Mouse (Mus musculus): ENCODE measurements around the gene Klhdc9. TPM values are rescaled to one million over a fixed set of nuclear protein-coding genes. Genes with fewer than 3 reads are reported as not detected.
A peak's percentile ranks its signal among the peaks of the same experiment; 100 is the strongest.

The Klhdc9 gene
- total RNA-seq (2021) = 3.1 and 5.1 TPM in 2 replicates
- long read RNA-seq, experiment 1, transcript Klhdc9-201 (4 exons, 1,558 nt) = major isoform, 11 of 13 reads
- long read RNA-seq, experiment 1, partial matches to known transcripts = 2 of 13 reads
- long read RNA-seq, experiment 1, other reads (novel, unspliced or antisense) = 0 of 13 reads
- long read RNA-seq, experiment 2, transcript Klhdc9-201 (4 exons, 1,558 nt) = major isoform, 5 of 5 reads
- long read RNA-seq, experiment 2, partial matches to known transcripts = 0 of 5 reads
- long read RNA-seq, experiment 2, other reads (novel, unspliced or antisense) = 0 of 5 reads

DNA sequence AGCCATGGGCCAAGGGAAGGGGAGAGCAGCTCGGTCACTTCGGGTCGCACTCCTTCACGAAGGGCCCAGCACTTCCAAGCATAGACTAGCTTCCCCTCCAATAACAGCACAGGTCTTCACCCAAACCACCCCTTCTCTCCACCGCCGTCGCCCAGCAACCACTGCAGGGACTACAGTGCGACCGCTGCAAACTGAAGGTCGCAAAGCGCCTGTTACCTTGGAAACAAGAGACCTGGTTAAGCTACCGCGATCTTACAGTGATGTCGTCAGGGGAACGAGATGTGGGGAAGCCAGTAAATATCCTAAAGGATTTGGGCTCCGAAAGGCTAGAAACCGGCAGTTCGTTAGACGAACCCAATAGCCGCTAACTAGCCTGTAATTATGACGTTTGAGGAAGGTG is at the start of gene Klhdc9:
Gene Klhdc9 (minus strand): TSS at position 143 of the 400 bp plus-strand sequence.
- DNase-seq = peak; percentile 97

DNA sequence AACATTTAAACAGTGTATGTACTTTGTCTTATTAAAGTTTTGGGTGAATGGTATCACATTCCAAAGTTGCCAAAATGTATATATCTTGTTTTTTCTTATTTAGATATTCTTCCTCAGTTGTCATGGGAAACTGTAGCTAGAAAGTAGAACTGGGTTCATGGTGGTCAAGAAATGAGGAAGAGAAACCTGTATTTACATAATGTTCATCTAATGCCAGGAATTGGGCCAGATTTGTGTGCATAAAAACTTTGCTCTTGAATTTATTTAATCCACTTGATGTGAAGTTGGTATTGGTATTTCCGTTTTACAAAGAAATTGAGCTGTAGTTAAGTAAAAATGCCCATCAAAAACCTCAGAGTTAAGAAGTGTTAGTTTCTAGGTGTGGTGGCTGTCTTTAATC is 49.6 kb upstream of the Klhdc9 start:
- DNase-seq = no peak

DNA sequence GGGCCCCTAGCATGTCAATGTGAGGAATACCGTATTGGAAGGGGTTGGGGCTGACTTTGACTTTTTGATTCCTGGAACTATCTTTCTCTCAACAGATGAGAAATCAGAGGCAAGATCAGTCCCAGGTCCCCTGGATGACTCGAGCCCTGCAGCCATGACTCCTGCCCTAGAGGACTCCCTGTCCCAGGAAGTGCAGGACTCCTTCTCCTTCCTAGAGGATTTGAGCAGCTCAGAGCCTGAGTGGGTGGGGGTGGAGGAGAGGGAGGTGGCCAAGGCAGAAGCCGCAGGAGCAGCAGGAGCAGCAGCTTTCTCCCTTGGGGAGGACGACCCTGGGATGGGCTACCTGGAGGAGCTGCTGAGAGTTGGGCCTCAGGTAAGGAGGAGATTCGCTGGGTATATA is 46.7 kb upstream of the Klhdc9 start:
- DNase-seq = no peak

DNA sequence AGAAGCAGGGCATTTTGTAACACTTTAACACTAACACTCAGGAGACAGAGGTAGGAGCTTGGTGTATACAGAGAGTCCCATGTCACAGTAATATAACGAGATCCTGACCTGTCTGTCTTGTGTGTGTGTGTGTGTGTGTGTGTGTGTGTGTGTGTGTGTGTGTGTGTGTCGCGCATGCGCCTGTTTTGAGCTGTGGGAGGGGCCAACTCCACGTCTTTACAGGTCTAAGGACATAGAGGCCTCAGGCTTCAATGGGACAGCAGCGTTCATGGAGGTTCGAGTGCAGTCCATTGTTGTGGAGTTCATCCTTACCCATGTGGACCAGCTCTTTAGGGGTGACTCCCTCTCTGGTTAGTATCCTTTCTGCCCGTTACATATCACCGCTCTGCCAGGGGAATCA is 42.4 kb upstream of the Klhdc9 start:
- no peak for DNase-seq

DNA sequence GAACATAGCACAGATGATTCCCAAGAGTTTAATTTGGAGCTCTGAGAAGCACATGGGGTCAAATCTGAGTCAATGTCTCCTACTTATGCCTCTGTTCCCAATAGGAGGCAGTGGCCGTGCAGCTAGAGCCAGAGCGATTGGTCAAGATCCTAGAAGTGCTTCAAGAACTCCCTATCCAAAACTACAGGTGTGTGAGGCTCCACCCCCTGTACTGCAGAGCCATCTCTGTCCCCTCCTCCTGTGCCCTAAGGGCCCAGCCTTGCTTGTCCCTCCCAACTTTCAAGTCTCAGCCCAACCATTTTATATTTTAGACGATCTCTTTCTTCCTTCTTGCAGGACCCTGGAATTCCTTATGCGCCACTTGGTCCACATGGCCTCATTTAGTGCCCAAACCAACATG is 41.2 kb upstream of the Klhdc9 start:
- no peak for DNase-seq

DNA sequence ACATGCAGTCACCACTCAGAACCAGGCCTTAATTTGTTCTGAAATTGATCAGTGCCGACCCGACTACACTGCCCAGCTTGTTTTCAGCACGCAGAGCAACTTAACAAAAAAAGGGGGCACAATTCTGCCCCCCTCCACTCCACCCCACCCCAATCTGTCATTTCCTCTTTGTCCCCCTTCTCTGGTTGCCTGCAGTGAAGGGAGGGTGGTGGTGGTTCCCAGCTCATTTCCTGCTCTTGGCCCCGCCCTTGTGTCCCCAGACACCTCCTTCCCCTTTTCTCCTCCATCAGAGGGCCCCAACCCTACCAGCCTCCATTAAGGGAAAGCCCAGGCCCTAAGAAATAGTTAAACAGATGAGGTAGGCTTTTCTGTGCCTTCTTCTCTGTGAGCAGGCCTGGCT is 29.5 kb upstream of the Klhdc9 start:
- DNase-seq = peak; percentile 33

DNA sequence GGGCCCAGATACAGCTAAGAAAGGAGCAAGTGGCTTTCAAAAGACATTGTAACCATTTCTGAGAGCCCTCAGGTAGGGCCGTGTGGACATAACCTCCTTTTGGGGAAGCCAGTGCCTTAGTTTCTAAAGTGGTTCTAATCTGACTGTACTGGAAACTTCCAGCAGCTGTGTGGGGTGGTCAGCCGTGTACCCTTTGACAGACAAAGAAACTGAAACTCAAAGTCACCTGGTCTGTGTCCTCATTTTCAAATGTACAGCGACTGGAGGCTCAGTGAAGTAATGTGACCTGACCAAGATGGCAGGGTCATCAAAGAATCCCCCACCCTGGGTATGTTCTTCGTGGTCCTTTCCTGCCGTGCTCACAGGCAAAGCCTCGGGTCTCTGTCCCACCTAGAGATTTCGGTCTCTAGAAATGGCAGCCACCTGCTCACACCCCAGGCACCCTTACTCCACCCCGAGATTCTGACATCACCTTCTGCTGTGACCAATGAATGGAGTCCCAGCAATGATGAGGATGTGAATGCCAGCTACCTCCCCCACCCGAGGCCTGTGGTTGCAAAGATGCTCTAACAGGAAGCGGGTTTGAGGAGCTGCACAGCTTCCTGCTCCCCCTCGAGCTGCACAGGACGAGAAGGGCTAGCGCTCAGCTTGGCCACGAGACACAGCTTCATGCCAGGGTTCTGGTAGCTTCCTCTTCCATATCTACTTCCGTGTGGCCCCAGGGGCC is 27.9 kb upstream of the Klhdc9 start, which contains the start of gene Arhgap30:
Gene Arhgap30 (plus strand): TSS at position 579 of the 727 bp plus-strand sequence.
- DNase-seq = peak; percentile 53

DNA sequence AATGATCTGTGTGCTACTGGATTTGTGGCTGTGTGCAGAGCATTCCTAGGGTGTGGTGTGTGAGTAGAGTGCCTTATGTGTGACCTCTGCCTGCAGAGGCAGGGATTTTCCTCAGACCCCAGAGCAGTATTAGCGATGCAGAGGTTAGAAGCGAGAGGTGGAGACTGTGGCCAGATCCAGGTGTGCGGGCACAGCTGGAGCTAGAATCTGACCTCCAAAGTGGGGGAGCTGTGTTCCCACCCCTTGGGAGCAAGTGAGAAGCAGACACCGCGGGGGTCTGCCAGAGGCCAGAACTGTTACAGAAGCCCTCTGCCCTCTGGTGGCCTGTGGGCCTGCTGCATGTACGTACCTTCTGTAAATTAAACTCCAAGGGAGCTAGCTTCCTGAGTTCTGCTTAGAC is 26.5 kb upstream of the Klhdc9 start:
- no peak for DNase-seq

DNA sequence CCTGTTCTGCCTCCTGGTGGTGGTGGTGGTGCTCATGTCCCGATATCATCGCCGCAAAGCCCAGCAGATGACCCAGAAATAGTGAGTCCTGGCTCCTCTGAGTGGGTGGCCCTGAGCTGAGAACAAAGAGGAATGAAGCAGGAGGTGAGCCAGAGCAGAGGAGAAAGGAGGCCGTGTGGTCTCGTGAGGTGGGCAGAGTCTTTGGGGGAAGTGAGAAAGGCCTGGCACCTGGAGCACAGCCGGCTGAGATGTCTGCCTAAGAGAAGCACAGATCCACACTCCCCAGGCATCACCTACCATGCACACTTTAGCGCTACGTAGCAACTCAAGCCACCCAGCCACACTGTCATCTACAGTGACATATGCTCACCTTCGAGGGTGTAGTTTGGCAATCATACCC is 24.6 kb upstream of the Klhdc9 start:
- DNase-seq = no peak

DNA sequence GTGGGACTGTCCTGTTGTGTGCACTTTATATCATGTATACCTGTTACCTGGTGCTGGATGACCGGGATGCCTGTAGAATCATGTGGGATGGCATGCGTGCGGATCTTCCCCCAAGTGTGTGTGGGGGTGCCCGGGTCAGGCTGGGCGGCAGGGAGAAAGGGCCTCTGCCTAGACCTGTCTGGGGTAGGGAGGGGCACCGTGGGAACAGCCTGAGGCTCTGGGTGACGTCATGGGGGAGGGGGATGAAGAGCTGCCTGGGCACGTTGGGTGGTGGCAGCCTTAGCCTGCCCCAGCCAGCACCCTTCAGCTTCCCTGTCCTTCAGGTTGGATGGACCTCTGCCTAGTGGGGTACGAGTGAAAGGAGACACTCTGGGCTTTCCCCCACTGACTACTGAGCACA is 23.8 kb upstream of the Klhdc9 start:
- no peak for DNase-seq

DNA sequence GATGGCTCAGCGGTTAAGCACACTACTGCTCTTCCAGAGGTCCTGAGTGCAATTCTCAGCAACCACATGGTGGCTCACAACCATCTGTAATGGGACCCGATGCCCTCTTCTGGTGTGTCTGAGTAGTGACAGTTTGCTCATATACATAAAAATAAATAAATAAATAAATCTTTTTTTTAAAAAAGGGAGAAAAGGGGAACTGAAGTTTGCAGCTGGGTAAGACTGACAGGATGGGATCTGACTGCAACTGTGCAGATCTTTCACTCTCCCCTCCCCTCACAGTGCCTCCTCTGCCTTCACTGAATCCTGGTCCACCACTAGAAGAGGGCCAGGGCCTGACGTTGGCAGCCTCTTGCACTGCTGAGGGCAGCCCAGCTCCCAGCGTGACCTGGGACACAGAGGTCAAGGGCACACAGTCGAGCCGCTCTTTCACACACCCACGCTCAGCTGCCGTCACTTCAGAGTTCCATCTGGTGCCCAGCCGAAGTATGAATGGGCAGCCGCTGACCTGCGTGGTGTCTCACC is 21.6 kb upstream of the Klhdc9 start:
- DNase-seq = no peak

DNA sequence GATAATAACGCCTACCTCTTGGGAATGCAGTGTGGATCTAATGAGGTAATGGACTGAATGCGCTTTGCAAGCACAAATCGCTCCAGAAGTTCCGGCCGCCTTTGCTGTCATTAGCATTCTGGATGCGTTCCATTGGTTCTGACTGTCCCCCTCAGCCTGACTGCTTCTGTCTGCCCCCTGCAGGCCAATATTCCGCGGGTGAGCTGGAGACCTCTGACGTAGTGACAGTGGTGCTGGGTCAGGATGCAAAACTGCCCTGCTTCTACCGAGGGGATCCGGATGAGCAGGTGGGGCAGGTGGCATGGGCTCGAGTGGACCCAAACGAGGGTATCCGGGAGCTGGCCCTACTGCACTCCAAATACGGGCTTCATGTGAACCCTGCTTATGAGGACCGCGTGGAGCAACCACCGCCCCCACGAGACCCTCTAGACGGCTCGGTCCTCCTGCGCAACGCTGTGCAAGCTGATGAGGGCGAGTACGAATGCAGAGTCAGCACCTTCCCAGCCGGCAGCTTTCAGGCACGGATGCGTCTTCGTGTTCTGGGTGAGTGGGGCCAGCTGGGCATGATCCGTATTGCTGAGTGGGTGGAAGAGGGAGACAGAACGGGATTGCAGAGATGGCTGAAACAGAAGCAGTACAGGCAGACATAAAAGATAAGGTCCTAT is 19.5 kb upstream of the Klhdc9 start:
- DNase-seq = peak; percentile 90

DNA sequence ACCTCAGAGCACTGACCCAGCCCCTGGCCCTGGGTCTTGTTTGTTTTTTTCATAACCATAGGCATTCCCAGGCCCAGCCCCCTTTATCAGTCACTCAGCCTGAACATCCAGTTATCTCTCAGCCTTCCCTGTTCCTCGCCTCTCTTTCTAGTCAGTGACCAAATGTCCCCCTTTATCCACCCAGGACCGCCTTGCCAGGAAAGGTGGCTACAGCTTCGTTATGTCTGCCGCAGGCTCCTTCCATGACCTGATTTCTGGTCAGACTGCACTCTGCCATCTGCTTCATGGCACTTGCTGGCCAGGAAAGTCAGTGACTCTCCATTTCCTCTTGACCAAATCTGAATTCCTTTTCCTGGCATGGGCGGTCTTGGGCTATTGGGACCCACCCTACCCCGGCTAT is 17.7 kb upstream of the Klhdc9 start:
- no peak for DNase-seq

DNA sequence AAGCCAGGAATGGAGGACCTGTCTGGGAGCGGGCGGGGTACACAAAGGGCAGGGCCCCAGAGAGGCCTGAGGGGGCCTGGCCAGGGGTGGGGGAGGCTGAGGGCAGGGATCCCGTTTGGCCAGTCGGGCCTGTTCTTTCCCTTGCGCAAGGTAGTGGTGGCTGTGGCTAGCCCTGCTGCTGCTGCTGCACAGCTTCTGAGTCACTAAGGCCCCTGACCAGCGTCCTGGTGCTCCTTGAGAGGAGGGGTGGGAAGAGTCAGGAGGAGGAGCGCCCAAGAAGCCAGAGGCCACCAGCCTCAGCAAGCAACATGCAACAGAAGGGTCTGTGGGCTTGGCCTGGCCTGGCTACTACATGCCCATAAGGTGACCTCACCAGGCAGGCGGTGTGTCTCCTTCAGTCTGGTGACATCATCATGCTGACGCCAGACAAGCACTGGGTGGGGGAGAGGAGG is 15.1 kb upstream of the Klhdc9 start:
- peak; percentile 12 for DNase-seq

DNA sequence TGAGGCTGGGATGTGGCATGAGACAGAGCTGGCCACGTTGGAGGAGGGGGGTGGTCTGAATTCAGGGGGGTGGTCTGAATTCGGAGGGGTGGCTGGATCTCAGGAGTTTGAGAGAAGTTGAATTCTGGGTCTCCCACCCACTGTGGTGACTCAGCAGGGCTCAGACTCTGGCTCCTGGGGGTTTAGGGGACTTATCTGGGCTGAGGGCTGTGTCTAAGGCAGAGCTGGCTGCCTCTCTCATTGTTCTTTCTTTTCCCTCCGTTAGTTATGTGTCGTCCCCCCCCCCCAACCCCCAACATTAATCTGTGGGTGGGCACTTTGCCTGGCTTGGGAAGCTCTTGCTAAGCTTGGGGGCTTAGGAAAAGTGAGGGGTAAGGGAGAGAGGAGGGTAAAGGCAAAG is 13.3 kb upstream of the Klhdc9 start:
- DNase-seq = no peak

DNA sequence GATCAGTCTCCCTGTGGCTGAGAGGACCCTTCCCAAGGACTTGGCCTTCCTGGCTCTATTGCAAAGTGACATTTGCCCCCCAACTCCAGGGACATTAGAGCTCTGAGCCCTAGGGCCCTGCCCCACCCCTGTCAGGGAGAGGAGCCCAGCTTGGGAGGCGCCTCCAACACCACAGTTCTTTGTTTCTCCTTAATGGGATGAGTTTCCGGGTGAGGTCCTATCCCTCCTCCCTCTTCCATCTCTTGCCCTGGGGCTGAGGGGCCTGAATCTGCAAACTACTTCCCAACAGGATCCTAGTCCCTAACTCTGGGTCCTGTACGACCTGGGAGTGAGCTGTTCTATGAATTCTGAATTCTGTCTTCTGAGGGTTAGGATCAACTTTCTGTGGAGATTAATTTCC is 12.3 kb upstream of the Klhdc9 start:
- no peak for DNase-seq

DNA sequence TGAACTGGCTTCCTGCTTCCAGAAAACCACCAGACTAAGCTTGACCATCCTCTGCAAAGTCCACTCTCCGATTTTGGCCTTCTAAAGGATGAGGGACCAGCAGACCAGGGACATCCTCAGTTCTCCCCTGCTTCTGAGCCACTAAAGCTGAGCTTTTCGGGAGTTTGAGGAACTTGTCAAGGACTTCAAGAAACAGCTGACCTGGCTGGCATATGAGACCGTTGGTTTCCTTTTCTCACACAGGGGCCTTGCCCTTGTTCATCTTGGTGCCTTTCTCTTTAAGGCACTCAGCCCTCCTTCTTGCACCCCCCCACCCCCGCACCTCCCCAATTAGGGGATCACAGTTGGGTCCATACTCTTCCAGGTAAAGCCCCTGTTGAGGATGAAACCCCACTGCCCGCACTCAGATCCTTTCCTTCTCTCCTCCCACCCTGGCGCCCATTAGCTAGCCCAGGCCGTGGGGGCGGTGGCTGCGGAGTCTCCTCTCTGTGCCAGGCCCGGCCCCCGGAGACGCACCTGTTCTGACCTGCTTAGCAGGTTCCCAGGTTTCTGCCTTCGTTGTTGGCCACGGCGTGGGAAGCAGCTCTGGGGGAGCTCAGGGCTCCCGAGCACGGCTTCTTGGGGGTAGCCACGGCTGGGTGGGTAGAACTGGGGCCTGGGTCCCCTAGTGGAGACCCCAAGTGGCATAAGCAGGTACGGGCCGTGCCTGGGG is 9.4 kb upstream of the Klhdc9 start, which contains the start of gene Nectin4:
Gene Nectin4 (plus strand): TSS at position 255 of the 712 bp plus-strand sequence.
- DNase-seq = no peak

DNA sequence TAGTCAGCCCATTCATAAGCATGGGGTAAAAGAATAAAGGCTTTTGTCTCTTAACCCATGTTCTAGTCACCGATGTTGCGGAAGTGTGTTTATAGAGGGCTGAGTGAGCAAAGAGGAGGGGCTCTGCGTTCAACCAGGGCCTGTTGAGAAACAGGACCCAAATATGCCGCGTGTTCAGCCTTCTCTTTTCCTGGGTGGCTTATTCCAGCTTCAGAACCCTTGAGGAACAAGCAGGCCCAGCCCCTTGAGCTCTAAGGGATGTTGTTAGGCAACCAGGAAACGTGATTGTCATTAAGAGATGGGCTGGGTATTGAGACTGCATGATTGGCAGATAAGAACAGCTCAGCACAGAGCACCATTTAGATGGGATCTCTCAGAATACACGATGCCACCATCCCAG is 5.3 kb upstream of the Klhdc9 start:
- no peak for DNase-seq

DNA sequence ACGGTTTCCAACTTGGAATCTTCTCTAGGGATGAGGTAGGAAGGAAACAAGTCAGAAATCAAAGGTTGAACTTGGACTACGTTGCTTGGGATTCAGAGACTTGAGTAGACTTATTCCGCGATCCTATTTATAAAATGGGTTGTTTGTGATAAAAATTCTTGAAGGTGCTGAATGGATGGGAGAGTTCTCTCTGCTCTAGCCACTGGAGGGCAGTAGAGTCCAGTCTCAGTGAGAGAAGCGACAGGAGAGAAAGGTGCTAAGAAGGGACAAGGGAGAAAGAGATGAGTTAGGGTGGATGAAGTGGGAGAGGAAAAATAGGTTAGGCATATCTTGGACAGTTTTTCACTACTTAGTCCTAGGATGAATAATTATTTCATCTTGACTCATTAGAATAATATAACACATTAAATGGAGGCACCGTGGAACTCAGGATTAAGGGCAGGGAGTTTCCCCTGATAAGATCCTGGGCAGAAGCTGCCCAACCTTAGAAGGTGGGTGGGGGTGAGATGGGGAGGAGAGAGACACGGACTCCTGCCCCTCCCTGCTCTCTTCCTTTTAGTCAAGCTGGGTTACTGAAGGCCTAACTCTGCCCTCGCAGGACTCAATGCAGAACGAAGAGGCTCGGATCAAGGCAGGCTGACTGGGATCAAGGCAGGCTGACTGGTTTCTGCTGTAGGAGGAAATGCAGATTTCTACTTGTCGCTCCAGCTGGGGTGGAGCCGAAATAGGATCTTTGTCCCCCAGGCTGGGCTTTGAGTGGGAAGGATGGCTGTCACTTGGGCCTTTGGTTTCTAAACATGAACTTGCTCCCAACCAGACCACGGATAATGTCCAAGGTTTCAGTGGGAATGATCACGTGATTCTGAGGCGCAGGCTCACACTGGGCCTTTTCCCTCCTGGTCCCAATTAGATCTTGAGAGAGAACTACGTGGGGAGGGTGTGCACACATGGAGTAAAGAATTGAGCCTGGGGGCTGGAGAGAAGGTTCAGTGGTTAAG is 807 bp upstream of the Klhdc9 start:
- DNase-seq = peak; percentile 82

DNA sequence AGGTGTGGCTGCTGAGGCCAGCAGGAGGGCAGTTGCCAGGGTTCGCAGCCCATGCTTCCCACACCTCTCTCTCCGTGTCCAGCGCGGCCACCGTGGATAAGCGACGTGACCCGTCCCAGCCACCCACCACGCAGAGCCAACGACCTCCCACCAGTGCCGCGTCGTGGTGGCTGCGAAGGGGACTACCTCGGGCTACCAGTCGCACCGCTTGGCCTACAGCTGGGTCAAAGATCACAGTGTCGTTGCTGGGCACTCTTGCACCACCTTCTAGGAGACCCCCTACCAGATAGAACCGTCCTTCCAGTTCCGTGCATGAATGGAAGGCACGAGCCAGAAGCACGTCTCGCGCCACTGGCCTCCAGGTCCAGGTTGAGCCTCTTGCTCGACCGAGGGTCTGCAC is 345 bp downstream of the Klhdc9 start:
- peak; percentile 59 for DNase-seq

DNA sequence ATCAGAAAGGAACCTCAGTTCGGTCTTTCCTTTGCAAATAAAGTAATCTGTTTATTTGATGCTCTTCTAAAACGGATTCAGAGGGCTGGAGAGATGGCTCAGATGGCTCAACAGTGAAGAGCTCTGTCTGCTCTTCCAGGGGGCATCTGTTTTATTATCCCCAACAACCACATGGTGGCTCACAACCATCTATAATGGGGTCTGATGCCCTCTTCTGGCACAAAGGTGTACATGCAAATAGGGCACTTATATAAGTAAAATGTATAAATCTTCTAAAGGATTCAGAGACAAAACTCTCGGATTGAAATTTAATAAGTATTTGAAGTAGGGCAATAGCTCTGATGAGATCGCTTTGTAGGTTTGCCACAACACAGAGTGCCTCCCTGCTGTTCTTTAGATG is 2.2 kb downstream of the Klhdc9 start:
- peak; percentile 45 for DNase-seq
